10 mouse cellular contexts compared by ENCODE assay signal in genomic region chr4:140220326-140221093, GRCm38 (mm10). TPM values are rescaled to one million over a fixed set of nuclear protein-coding genes. Genes with fewer than 3 reads are reported as not detected.
DNase-seq lines count a peak whose midpoint lies in the region; ATAC-seq and TF ChIP-seq lines count a peak whose summit lies in the region.
"Had no signal": no experiment of that assay in that cellular context is flagged by ENCODE, and none has a peak within 500 bp of the region (broad histone marks: within the 10 kb centered on the region; RNA-seq: fewer than 3 reads in every experiment).

No protein-coding gene starts in this region.

- no peak overlapping the region for H3K4me3 ChIP-seq in midbrain, embryonic 10.5 days
- no peak overlapping the region for H3K4me3 ChIP-seq in midbrain, postnatal 0 days (ENCODE audit: low read depth, low read length)
- no peak overlapping the region for H3K4me3 ChIP-seq in kidney, embryonic 16.5 days (ENCODE audit: low read length)
- H3K4me3 ChIP-seq in stomach, postnatal 0 days (ENCODE audit: low read depth, low read length), result no peak overlapping the region
- H3K4me3 ChIP-seq: lung, embryonic 15.5 days had no signal

- no peaks in the 10 kb centered on the region for H3K9me3 ChIP-seq in midbrain, embryonic 10.5 days (replicated peaks)
- H3K9me3 ChIP-seq in midbrain, postnatal 0 days (ENCODE audit: low read length), result no peaks in the 10 kb centered on the region
- H3K9me3 ChIP-seq in kidney, embryonic 16.5 days (ENCODE audit: low read length), result no peaks in the 10 kb centered on the region
- no peaks in the 10 kb centered on the region for H3K9me3 ChIP-seq in stomach, postnatal 0 days (ENCODE audit: control insufficient read depth, low read length)
- H3K9me3 ChIP-seq: lung, embryonic 15.5 days had no signal

- peak overlapping the region; percentile 82 for H3K27ac ChIP-seq in midbrain, embryonic 10.5 days (replicated peaks)
- no peak overlapping the region for H3K27ac ChIP-seq in midbrain, postnatal 0 days (ENCODE audit: low read depth, low read length)
- H3K27ac ChIP-seq in kidney, embryonic 16.5 days (ENCODE audit: low read length), result no peak overlapping the region
- no peak overlapping the region for H3K27ac ChIP-seq in stomach, postnatal 0 days (replicated peaks)
- H3K27ac ChIP-seq: lung, embryonic 15.5 days had no signal

- H3K4me2 ChIP-seq in midbrain, postnatal 0 days (ENCODE audit: low read depth, low read length, poor library complexity, severe bottlenecking), result no peak overlapping the region
- peak overlapping the region; percentile 9; the same call in 1 of the 2 replicates for H3K4me2 ChIP-seq in kidney, embryonic 16.5 days (replicated peaks; ENCODE audit: low read depth, low read length)
- H3K4me2 ChIP-seq in stomach, postnatal 0 days (replicated peaks; ENCODE audit: low read depth), result no peak overlapping the region
- H3K4me2 ChIP-seq: lung, embryonic 15.5 days had no signal

- 60% methylated on average over 22 of the region's 22 CpGs for WGBS in midbrain, embryonic 10.5 days
- 32% methylated on average over 22 of the region's 22 CpGs for WGBS in midbrain, postnatal 0 days
- 17% methylated on average over 22 of the region's 22 CpGs for WGBS in kidney, embryonic 16.5 days
- WGBS in stomach, postnatal 0 days, result 65% methylated on average over 22 of the region's 22 CpGs

- no peak for ATAC-seq in midbrain, postnatal 0 days (ENCODE audit: low FRiP score)
- ATAC-seq in kidney, embryonic 16.5 days (ENCODE audit: low FRiP score, low TSS enrichment), result no peak
- no peak for ATAC-seq in stomach, postnatal 0 days (ENCODE audit: low FRiP score, low TSS enrichment)

- no peak for TF ChIP-seq CTCF in midbrain, postnatal 0 days (IDR thresholded peaks at IDR 0.05)
- no peak for TF ChIP-seq CTCF in stomach, postnatal 0 days (IDR thresholded peaks at IDR 0.05; ENCODE audit: low read depth)

- peaks cover 73% of the 10 kb centered on the region for H3K4me1 ChIP-seq in midbrain, embryonic 10.5 days
- H3K4me1 ChIP-seq in midbrain, postnatal 0 days (ENCODE audit: insufficient read depth, low read length), result no peaks in the 10 kb centered on the region
- peaks cover 17% of the 10 kb centered on the region for H3K4me1 ChIP-seq in kidney, embryonic 16.5 days (ENCODE audit: insufficient read depth, low read length)
- no peaks in the 10 kb centered on the region for H3K4me1 ChIP-seq in stomach, postnatal 0 days (replicated peaks; ENCODE audit: control insufficient read depth, insufficient read depth)

- peaks cover 74% of the 10 kb centered on the region for H3K27me3 ChIP-seq in midbrain, embryonic 10.5 days (ENCODE audit: low read depth, poor library complexity, severe bottlenecking)
- H3K27me3 ChIP-seq in midbrain, postnatal 0 days (ENCODE audit: insufficient read depth, low read length), result no peaks in the 10 kb centered on the region
- H3K27me3 ChIP-seq in kidney, embryonic 16.5 days (ENCODE audit: insufficient read depth, low read length), result peaks cover 10% of the 10 kb centered on the region; the same call in 1 of the 2 replicates
- H3K27me3 ChIP-seq in stomach, postnatal 0 days (ENCODE audit: control insufficient read depth, insufficient read depth, low read length), result no peaks in the 10 kb centered on the region

- no peak for TF ChIP-seq EP300 in stomach, postnatal 0 days (optimal IDR thresholded peaks at IDR 0.05)

- H3K9ac ChIP-seq in midbrain, postnatal 0 days (replicated peaks; ENCODE audit: low read length, poor library complexity, severe bottlenecking), result no peak overlapping the region
- no peak overlapping the region for H3K9ac ChIP-seq in kidney, embryonic 16.5 days (replicated peaks; ENCODE audit: low read length)
- H3K9ac ChIP-seq in stomach, postnatal 0 days (ENCODE audit: low read length), result no peak overlapping the region
- H3K9ac ChIP-seq: lung, embryonic 15.5 days had no signal

- DNase-seq in cerebellum, adult 18-20 months, result peak; percentile 56 to 57
- DNase-seq in cerebellum, adult 11-12 months, result no peak
- DNase-seq in midbrain, embryonic 10.5 days (ENCODE audit: low spot score), result no peak
- DNase-seq in midbrain, postnatal 0 days (ENCODE audit: low spot score), result no peak
- DNase-seq in right cerebral cortex, postnatal 25 days, result no peak
- no peak for DNase-seq in stomach, postnatal 0 days (ENCODE audit: low spot score)
- DNase-seq in layer of hippocampus, postnatal 14 days (ENCODE audit: low spot score in 2 of 2), result no peak
- DNase-seq: thymus, postnatal 36 days had no signal

- H3K36me3 ChIP-seq in midbrain, embryonic 10.5 days, result no peaks in the 10 kb centered on the region
- H3K36me3 ChIP-seq in midbrain, postnatal 0 days (ENCODE audit: insufficient read depth, low read length), result no peaks in the 10 kb centered on the region
- no peaks in the 10 kb centered on the region for H3K36me3 ChIP-seq in kidney, embryonic 16.5 days (ENCODE audit: insufficient read depth, low read length)
- no peaks in the 10 kb centered on the region for H3K36me3 ChIP-seq in stomach, postnatal 0 days (ENCODE audit: control insufficient read depth, insufficient read depth, low read length)
- H3K36me3 ChIP-seq: lung, embryonic 15.5 days had no signal

RNA-seq across cellular contexts. Expression of gene Igsf21, which starts 26.1 kb away (rescaled TPM):
- polyA plus RNA-seq in midbrain, embryonic 10.5 days (2016; fragmentation: Nextera tagmentation; extraction: Ambion mirVana), result 9.5 and 19.8 TPM in 2 replicates
- total RNA-seq in midbrain, postnatal 0 days (2014; rRNA removed), result 115 and 145 TPM in 2 replicates
- 146 TPM in 2 replicates for polyA plus RNA-seq in midbrain, postnatal 0 days (2015; fragmentation: Nextera tagmentation; extraction: Ambion mirVana)
- 1.5 TPM in 2 replicates for polyA plus RNA-seq in kidney, embryonic 16.5 days (2015; fragmentation: Nextera tagmentation; extraction: Ambion mirVana)
- 1.2 and 1.5 TPM in 2 replicates for polyA plus RNA-seq in stomach, postnatal 0 days (2015; fragmentation: Nextera tagmentation; extraction: Ambion mirVana)
- 10 to 100 TPM; 65.7 to 73.0 TPM for total RNA-seq in layer of hippocampus, postnatal 14 days (2021)

Comparison
In these comparisons a context has a peak if more than half of its experiments do, and no peak if none do; other contexts are left out.
1. DNase-seq: peak in cerebellum, adult 18-20 months (2 of 2); none in cerebellum, adult 11-12 months (single experiment), midbrain, embryonic 10.5 days (single experiment), midbrain, postnatal 0 days (single experiment), right cerebral cortex, postnatal 25 days (single experiment), stomach, postnatal 0 days (single experiment) and layer of hippocampus, postnatal 14 days (0 of 2).